Mouse (Mus musculus): ENCODE measurements around the gene Hip1r. TPM values are rescaled to one million over a fixed set of nuclear protein-coding genes. Genes with fewer than 3 reads are reported as not detected.

Hip1r gene
- 25.9 TPM for polyA plus RNA-seq (2017; shearing (Covaris generic))

GRCm38 (mm10) chr5:123973299-123974178 lies at the start of gene Hip1r:
TSS of gene Hip1r (plus strand) at chr5:123973628.

DNA sequence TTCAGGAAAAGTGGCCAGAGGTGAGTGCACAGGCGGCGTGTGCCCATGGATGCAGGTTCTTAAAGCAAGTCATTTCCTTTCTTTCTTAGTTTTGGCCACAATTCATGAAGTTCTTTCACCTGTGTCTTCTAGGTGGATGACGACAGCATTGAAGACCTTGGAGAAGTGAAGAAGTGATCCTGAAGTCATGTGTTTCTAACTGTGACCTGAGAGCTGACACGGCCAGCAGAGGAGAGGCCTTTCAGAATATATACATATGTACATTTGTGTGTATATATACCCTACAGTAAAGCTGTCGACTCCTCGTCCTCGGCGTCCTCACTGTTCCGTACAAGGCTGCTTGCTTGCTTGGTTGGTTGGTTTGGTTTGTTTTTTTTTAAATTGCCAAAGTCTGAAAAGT lies 46.3 kb upstream of the Hip1r start, which contains the start of gene Gm43518:
TSS of gene Gm43518 (plus strand) at position 301 of the 400 bp plus-strand sequence.

DNA sequence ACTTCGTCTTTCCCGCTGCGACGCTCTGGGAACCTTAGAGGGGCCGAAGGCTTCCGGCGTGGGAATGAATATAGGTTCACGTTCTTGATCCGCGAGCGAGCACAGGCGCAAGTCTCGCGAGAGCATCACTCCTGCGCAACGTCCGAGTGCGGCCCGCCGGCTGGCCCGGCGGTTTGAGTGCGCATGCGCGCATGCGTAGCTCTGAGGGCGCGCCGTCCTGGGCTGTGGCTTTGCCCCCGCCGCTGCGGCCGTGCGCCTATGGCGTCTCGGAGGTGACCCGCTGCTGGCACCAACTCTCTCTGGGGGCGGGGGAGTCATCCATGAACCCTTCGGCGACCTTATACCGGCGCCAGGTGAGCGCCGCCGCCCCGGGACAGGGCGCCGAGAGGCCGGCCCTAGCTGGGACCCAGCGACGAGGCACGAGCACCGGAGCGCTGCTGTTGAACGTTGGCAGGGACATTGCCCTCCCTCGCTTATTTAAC lies 42.9 kb upstream of the Hip1r start, which contains the start of gene Ccdc62:
TSS of gene Ccdc62 (plus strand) at position 172 of the 482 bp plus-strand sequence.

GRCm38 (mm10) chr5:124032001-124032508 lies 58.6 kb downstream of the Hip1r start, which contains the start of gene Vps37b:
TSS of gene Vps37b (minus strand) at chr5:124032270.

Other genes starting within 250 kb of the Hip1r start
- gene Rsrc2, start 224.2 kb upstream of the Hip1r start, polyA plus RNA-seq (2017; shearing (Covaris generic)) = 290 TPM
- 1.2 TPM for gene Kntc1, start 223.9 kb upstream of the Hip1r start, polyA plus RNA-seq (2017; shearing (Covaris generic))
- not detected for gene Hcar2, start 108.1 kb upstream of the Hip1r start, polyA plus RNA-seq (2017; shearing (Covaris generic))
- not detected for gene Hcar1, start 93.6 kb upstream of the Hip1r start, polyA plus RNA-seq (2017; shearing (Covaris generic))
- 46.2 TPM for gene Denr, start 66.5 kb upstream of the Hip1r start, polyA plus RNA-seq (2017; shearing (Covaris generic))
- gene Gm43518, start 46.2 kb upstream of the Hip1r start, polyA plus RNA-seq (2017; shearing (Covaris generic)) = 5.9 TPM
- gene Ccdc62, start 42.9 kb upstream of the Hip1r start, polyA plus RNA-seq (2017; shearing (Covaris generic)) = 2.9 TPM
- 5,913 TPM for gene Vps37b, start 58.6 kb downstream of the Hip1r start, polyA plus RNA-seq (2017; shearing (Covaris generic))
- 118 TPM for gene Abcb9, start 122.2 kb downstream of the Hip1r start, polyA plus RNA-seq (2017; shearing (Covaris generic))
- 53.4 TPM for gene Ogfod2, start 138.7 kb downstream of the Hip1r start, polyA plus RNA-seq (2017; shearing (Covaris generic))
- 50.7 TPM for gene Arl6ip4, start 142.5 kb downstream of the Hip1r start, polyA plus RNA-seq (2017; shearing (Covaris generic))

All from naive thymus-derived CD4-positive, alpha-beta T cell, adult 5 months (primary cell).